Mouse (Mus musculus): Measurements from ENCODE around the gene Nod2. TPM values are rescaled to one million over a fixed set of nuclear protein-coding genes. Genes with fewer than 3 reads are reported as not detected.

The Nod2 gene
- polyA plus RNA-seq (2021) = not detected

DNA sequence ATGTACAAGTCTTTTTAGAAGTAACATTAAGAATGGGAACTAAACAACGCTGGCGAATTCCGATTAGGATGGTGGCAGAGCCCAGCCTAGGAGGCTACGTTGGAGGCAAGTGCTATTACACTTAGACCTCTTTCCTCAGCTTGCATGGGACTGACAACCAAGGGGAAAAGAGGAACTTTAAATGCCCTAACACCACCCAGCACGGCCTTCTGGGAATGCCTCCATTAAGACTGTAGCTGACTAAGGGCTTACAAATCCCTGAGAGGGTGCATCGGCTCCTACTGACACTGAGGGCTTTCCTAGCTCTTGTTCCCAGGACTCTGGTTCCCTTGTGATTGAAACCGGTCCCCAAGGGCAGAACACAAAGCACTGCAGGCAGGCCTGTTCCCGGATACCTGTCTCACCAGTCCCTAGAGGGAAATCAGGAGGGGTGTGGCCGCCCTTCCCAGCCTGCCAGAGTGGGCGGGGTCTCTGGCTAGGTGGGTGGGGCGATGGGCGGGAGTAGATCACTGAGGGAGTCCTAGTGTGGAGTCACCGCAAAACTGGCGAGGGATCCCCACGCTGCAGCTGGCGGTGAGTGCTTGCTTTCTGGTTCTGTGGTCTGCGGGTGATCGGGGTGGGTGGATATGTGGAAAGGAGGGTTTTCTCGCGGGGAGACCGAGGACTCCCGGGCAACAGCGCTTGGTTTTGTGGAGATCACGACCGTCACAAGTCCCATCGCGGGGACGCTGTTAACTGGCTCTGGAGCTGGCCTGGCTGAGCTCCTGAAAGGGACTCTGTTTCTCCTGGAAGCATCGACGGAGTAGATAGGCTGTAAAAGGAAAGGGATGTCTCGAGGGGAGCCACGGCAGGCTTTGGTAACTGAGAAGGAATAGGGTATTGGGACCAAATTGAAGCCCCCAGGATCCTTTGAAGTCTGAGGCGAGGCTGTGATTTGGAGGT lies at the start of gene Nod2:
Nod2 (plus strand) TSS at position 479 of the 942 bp plus-strand sequence.
- no peak for TF ChIP-seq CTCF (IDR thresholded peaks at IDR 0.05)
- CTCF ChIA-PET = no interaction called here
- in situ Hi-C loops (cut with MboI; ENCODE audit: low pct_unique_long_range_greater_than_20kb) = no loop called here
- DNase-seq (ENCODE audit: low read depth, low spot score) (no peak), ATAC-seq (no peak)
- peaks cover 6% of the 10 kb centered on the region for H3K27me3 ChIP-seq
- POLR2A ChIA-PET = interaction anchor here (0.6 kb wide), 1 partner anchor 413 kb away, joined by 4 read pairs; no protein-coding TSS in a partner anchor

DNA sequence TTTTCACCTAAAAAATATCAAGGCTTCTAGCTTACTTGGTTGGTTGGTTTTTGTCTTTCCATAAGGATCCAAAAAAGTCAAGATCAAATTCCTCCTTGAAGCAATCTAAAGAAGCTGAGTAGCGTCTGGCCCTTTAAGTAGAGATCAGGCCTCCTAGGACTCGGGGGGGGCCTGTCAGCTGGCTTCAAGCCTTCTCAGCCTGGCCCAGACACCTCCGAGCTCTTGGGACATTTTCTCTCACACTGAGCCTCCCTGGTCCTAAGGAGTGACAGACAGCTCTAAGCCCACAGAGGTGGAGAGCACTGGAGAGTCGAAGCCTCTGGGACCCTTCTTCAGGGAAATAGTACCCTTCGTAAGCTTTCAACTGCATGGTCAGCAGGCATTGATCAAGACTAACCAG lies 48.5 kb upstream of the Nod2 start:
- ChIA-PET POLR2A (no interaction called here), CTCF (no interaction called here)
- in situ Hi-C loops (cut with MboI; ENCODE audit: low pct_unique_long_range_greater_than_20kb) = no loop called here
- H3K27me3 ChIP-seq = no peaks in the 10 kb centered on the region
- ATAC-seq = no peak
- TF ChIP-seq CTCF (IDR thresholded peaks at IDR 0.05) = no peak
- DNase-seq (ENCODE audit: low read depth, low spot score) = no peak

DNA sequence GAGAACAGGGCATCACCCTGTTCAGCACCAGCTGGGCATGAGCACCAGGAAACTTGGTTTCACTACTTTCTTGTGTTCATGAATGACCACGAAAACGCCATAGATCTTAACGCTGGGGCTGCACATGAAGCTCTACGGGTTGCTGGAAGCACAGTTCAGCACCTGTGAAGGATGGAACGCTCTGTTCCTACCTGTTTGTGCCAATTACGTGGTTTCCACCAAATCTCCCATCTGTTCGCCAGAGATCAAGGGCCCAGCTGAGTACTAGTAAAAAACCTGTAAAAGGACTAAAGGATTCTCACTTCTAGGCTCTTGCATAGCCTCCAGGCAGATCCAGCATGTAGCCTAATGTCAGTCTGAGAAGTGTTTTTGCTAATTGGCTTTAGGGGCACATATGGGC lies 47.6 kb upstream of the Nod2 start:
- in situ Hi-C loops (cut with MboI; ENCODE audit: low pct_unique_long_range_greater_than_20kb) = no loop called here
- no peak for TF ChIP-seq CTCF (IDR thresholded peaks at IDR 0.05)

DNA sequence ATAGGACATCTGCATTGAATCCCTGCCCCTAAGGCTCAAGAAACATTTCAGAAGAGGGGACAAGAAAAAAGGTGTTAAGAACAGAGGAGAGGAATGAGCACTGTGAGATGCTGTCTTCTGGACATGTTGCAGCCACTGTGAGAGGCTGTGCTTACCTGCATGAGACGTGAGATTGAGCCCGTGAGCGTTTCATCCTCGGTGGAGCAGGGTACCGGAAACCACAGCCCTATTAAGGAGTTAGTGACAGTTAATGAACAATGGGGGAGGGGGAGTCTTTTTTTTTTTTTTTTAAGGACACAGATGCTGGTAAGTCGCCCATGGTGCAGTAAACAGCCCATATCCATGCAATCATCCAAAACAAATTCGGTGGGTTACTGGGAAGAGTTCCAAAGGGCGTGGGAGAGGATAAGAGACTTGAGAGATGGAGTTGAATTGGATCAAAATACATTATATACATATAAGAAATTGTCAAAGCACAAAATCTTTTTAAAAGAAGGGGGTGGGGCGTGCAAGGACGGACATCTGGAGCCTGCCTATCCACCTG lies 43.6 kb upstream of the Nod2 start:
- no peak for TF ChIP-seq CTCF (IDR thresholded peaks at IDR 0.05)
- DNase-seq (ENCODE audit: low read depth, low spot score) = no peak
- no peaks in the 10 kb centered on the region for H3K27me3 ChIP-seq
- CTCF ChIA-PET = no interaction called here
- POLR2A ChIA-PET = no interaction called here
- in situ Hi-C loops (cut with MboI; ENCODE audit: low pct_unique_long_range_greater_than_20kb) = no loop called here
- no peak for ATAC-seq

More for the DNA sequence above, 47.6 kb upstream of the Nod2 start:
- CTCF ChIA-PET = no interaction called here
- ATAC-seq (no peak), DNase-seq (ENCODE audit: low read depth, low spot score) (no peak)
- POLR2A ChIA-PET = no interaction called here
- H3K27me3 ChIP-seq = no peaks in the 10 kb centered on the region

DNA sequence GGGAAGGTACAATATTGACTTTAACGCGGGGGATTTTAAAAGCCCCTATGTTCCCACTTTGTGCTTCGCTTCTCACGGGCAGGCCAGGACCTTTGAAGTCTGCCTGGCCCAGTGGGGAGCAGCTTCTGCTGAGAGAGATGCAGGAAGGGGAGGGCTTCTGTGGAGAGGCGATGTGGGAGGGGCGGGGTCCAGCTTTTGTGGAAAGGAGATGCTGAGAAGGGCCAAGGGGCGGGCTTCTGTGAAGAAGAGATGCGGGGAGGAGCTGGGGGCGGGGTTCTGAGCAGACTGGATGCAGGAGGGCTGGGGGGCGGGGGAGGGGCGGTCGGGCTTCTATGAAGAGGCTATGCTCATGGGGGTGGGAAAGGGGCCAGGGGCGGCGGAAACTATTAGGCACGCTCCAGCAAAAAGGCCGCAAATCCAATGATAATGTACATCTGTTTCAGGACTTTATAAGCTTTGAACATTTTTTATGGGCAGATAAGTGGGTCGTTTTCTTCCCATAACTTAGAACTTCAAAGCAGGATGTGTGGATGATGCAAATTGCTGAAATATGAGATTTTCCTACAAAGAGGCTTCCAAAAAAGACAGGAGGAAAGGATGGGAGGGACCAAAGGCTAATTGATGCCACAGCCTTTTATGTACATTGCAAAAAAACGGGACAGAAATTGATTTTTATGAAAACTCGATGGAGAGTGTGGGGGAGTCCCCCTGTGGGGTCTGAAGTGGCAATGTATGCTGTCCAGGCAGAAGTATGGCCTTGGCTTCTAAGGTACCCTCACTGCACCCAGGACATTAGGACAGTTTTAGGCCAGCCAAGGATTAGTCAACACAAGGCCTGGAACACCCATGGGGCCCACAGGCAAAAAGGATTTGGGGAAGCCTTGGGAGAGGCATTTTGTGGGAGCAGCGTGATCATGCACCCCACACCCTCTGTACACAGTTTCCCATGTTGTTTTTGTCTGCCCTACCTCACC lies 42.8 kb upstream of the Nod2 start:
- in situ Hi-C loops (cut with MboI; ENCODE audit: low pct_unique_long_range_greater_than_20kb) = no loop called here

DNA sequence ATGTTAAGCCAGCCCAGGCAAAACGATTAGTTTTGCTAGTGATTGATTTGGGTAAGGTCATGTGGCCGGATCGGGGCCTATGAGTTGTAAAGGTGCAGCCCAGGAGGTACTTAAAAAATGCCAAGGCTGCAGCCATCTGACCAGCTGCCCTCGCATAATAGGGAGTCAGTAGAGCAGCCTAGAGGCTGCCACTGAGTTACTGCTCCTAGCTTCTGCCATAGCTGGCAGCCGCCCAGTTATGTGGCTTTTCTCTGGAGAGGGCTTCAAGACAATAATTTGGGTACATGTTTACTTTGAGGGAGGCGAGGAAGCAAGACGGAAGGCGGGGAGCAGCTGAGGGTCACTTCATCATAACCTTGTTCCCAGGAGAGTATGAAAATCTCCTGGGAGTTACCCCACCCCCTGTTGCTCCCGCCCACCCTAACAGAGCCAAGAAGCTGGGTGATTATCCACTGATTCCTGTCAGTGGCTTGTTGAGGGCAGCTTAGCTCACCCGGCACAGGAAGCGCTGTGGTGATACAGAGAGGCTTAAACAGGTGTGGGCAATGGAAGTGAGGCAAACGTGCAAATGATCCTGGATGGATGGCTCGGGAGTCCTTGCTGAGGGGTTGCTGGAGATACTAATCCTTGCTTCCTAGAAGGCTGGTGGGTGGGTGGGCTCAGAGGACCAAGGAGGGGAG lies 41.6 kb upstream of the Nod2 start:
- POLR2A ChIA-PET = no interaction called here
- ATAC-seq (peak; percentile 6), DNase-seq (ENCODE audit: low read depth, low spot score) (peak; percentile 22)
- CTCF ChIA-PET = no interaction called here
- in situ Hi-C loops (cut with MboI; ENCODE audit: low pct_unique_long_range_greater_than_20kb) = no loop called here
- TF ChIP-seq CTCF (IDR thresholded peaks at IDR 0.05) = no peak
- peaks cover 3% of the 10 kb centered on the region for H3K27me3 ChIP-seq

More for the DNA sequence above, 42.8 kb upstream of the Nod2 start:
- POLR2A ChIA-PET = no interaction called here
- no peak for ATAC-seq
- no peak for DNase-seq (ENCODE audit: low read depth, low spot score)
- peaks cover 2% of the 10 kb centered on the region for H3K27me3 ChIP-seq
- CTCF ChIA-PET = no interaction called here
- TF ChIP-seq CTCF (IDR thresholded peaks at IDR 0.05) = no peak

DNA sequence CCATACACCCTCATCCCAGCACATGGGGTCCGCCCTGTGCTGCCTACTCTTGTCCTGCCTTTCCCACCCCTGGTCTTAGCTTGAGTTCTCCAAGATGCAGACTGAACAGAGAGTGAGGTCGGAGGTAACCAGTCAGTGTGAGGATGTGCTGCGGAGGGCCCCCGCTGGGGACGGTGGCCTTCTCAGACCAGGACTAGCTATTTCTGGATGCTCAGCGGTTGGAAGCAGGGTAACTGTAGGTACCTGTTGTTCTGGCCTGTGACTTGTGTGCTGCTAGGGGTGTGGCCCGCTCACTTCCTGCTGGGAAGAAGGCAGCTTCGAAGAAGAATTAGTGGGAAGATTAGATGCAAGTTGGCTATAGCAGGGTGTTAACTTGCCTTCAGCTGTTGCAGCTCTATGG lies 38.1 kb upstream of the Nod2 start:
- no peak for TF ChIP-seq CTCF (IDR thresholded peaks at IDR 0.05)
- peaks cover 8% of the 10 kb centered on the region for H3K27me3 ChIP-seq
- in situ Hi-C loops (cut with MboI; ENCODE audit: low pct_unique_long_range_greater_than_20kb) = no loop called here
- DNase-seq (ENCODE audit: low read depth, low spot score) (no peak), ATAC-seq (no peak)
- ChIA-PET POLR2A (no interaction called here), CTCF (interaction anchor here (0.6 kb wide), 1 partner anchor 1026 kb away, joined by 3 read pairs; no protein-coding TSS in a partner anchor)

DNA sequence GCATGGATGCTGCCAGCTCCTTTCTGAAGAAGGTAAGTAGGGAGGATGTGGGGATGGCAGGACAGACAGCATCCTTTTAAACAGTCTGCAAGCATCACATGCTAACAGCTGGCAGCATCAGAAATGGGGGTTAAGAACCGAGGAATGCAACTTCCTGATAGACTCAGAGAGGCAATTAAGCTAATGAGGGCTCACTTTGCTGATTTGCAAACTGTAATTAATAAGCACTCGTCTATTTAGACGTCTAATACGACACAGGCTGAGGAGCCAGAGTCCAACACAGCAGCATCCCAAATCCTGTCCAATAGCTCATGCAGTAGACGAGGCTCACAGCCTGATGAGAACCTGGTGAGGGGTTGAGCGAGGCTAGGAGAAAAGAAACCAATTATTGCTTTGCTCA lies 36.8 kb upstream of the Nod2 start:
- in situ Hi-C loops (cut with MboI; ENCODE audit: low pct_unique_long_range_greater_than_20kb) = no loop called here
- TF ChIP-seq CTCF (IDR thresholded peaks at IDR 0.05) = no peak
- no peak for ATAC-seq
- no peak for DNase-seq (ENCODE audit: low read depth, low spot score)
- H3K27me3 ChIP-seq = peaks cover 17% of the 10 kb centered on the region
- POLR2A ChIA-PET = no interaction called here
- CTCF ChIA-PET = interaction anchor here (0.6 kb wide), 1 partner anchor 93 kb away, joined by 3 read pairs; no protein-coding TSS in a partner anchor

DNA sequence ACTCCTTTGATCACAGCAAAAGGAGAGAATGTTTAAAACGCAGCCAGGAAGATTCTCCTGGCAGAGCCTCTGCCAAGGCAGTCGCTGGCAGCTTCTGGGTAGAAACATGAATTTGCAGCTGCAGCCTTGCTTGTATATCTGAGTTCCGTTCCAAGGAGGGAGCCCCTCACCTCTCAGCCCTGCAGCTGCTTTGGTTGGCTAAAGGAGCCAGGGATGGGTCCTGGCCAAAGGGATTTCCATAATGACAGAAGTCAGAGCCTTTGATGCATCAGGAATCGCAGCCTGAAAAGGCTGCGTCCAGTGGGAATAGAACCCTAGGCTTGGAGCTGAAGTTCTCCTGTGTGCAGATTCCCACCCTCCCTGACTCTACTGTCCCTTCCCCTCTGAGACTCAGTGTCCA lies 32.1 kb upstream of the Nod2 start:
- ChIA-PET CTCF (no interaction called here), POLR2A (no interaction called here)
- H3K27me3 ChIP-seq = peaks cover 18% of the 10 kb centered on the region
- ATAC-seq = no peak
- no peak for DNase-seq (ENCODE audit: low read depth, low spot score)
- in situ Hi-C loops (cut with MboI; ENCODE audit: low pct_unique_long_range_greater_than_20kb) = no loop called here
- no peak for TF ChIP-seq CTCF (IDR thresholded peaks at IDR 0.05)

DNA sequence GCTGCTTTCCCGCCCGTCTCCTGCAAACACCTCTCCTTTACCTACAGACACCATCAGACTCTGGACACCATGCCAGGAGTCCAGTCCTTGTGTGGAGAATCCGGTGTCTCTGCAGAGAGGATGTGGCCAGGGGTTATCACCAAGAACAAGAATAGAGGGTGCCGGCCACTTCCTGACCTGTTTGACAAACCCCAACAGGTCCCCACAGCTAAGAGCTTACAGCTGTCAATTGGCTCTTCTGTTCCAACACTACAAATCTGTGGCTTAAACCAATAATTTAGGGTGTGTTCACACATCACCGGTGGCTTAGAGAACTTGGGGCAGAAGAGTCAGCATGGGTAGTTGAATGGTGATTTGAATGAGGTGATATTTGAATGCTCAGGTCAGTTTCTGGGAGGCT lies 28.5 kb upstream of the Nod2 start:
- ChIA-PET CTCF (no interaction called here), POLR2A (no interaction called here)
- H3K27me3 ChIP-seq = peaks cover 25% of the 10 kb centered on the region
- ATAC-seq (no peak), DNase-seq (ENCODE audit: low read depth, low spot score) (no peak)
- no peak for TF ChIP-seq CTCF (IDR thresholded peaks at IDR 0.05)
- in situ Hi-C loops (cut with MboI; ENCODE audit: low pct_unique_long_range_greater_than_20kb) = no loop called here

Data from Patski (cell line).